Mouse (Mus musculus) kidney, postnatal 0 days (tissue): ENCODE results near the gene Slc5a5. TPM values are rescaled to one million over a fixed set of nuclear protein-coding genes. Genes with fewer than 3 reads are reported as not detected.

Experiments used
- ATAC-seq: fragments of 200-750 bp; cut with Nextera tagmentation; replicated peaks from 2 replicates; pipeline ENCODE4 v1.8.0; 2017; ENCODE audit warnings: low read depth, moderate number of reproducible peaks, moderate TSS enrichment, moderate library complexity; ENCODE audit not compliant: low FRiP score
- DNase-seq: peaks from one replicate; pipeline ENCODE4 v3.0.0-alpha.2; 2016; ENCODE audit warnings: low spot score
- H3K27ac ChIP-seq: fragments of 300-500 bp; sonication (generic); 2 replicates; pipeline ENCODE4 v1.5.1; 2014; ENCODE audit warnings: mild to moderate bottlenecking
- H3K27me3 ChIP-seq: fragments of 300-500 bp; sonication (generic); 2 replicates; pipeline ENCODE4 v1.6.1; 2014; ENCODE audit warnings: low read length, mixed read lengths; ENCODE audit not compliant: insufficient read depth
- H3K36me3 ChIP-seq: fragments of 300-500 bp; sonication (generic); 2 replicates; pipeline ENCODE4 v1.6.1; 2014; ENCODE audit warnings: low read length, mixed read lengths; ENCODE audit not compliant: insufficient read depth
- H3K4me1 ChIP-seq: fragments of 300-500 bp; sonication (generic); replicated peaks from 2 replicates; pipeline ENCODE4 v1.6.1; 2014; ENCODE audit warnings: antibody characterized with exemption, low read length, mixed read lengths; ENCODE audit not compliant: insufficient read depth
- H3K4me2 ChIP-seq: fragments of 300-500 bp; sonication (generic); 2 replicates; pipeline ENCODE4 v1.6.1; 2014; ENCODE audit warnings: mild to moderate bottlenecking, low read length, moderate library complexity, mixed read lengths
- H3K4me3 ChIP-seq: fragments of 300-500 bp; sonication (generic); replicated peaks from 2 replicates; pipeline ENCODE4 v1.5.1; 2014; ENCODE audit warnings: low read depth, low read length
- H3K9ac ChIP-seq: fragments of 300-500 bp; sonication (generic); 2 replicates; pipeline ENCODE4 v1.6.1; 2014; ENCODE audit warnings: low read depth, low read length
- H3K9me3 ChIP-seq: fragments of 300-500 bp; sonication (generic); replicated peaks from 2 replicates; pipeline ENCODE4 v1.6.1; 2016; ENCODE audit warnings: low read length, inconsistent platforms, mixed read lengths
- CTCF ChIP-seq: IDR thresholded peaks from 2 replicates; pipeline ENCODE4 v1.5.1; 2016; ENCODE audit warnings: antibody characterized with exemption, low read depth, mild to moderate bottlenecking, moderate library complexity
- WGBS: fragments of 180-500 bp; shearing (Covaris S2); extraction: QIAGEN DNeasy Blood & Tissue Kit; methylation state at CpG from one replicate; pipeline ENCODE4 v1.1.7; 2014; 5-methylcytosine and 5-hydroxymethylcytosine counted together
- polyA plus RNA-seq: library from polyadenylated mRNA; unstranded; fragments of >200 nt; fragmentation: Nextera tagmentation; extraction: Ambion mirVana; gene quantifications from 2 replicates; pipeline ENCODE4 v1.2.1, GENCODE M21; 2015

The Slc5a5 gene
- polyA plus RNA-seq, 1 experiment from 2014 or later, result 0.11 TPM

DNA sequence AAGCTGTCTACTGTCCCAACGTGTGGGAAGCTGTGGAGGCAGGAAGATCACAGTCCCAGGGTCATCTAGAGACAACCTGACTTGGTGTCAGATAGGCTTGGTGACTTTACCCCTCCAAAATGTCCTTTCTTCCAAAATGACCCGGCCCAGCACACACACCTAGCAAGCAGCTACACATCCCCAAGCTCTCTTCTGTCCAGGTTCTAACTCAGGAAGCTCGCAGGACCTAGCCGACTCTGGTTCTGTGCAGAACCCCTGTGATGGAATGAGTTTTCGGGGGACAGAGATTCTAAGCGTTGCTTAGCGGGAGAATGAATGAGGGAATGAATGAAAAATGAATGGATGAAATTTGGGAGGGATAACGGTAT lies 12.9 kb upstream of the Slc5a5 start:
- Histone ChIP-seq H3K4me2 (peak overlapping the region; percentile 96), H3K4me3 (peak overlapping the region; percentile 66), H3K9ac (peak overlapping the region; percentile 85), H3K9me3 (no peaks in the 10 kb centered on the region), H3K27me3 (no peaks in the 10 kb centered on the region), H3K4me1 (peaks cover 6% of the 10 kb centered on the region; the same call in 1 of the 2 replicates), H3K27ac (no peak overlapping the region), H3K36me3 (no peaks in the 10 kb centered on the region)
- WGBS, result 15% methylated on average over 8 of the region's 8 CpGs
- DNase-seq (no peak), ATAC-seq (peak; percentile 18; the same call in 1 of the 2 replicates)
- TF ChIP-seq CTCF, result no peak

- H3K4me1 ChIP-seq, result peaks cover 6% of the 10 kb centered on the region; the same call in 1 of the 2 replicates
- WGBS, result 50% methylated on average over 4 of the region's 4 CpGs
- ATAC-seq (no peak), DNase-seq (peak; percentile 58)
- H3K36me3 ChIP-seq, result no peaks in the 10 kb centered on the region
- no peak for TF ChIP-seq CTCF
- H3K9me3 ChIP-seq, result no peaks in the 10 kb centered on the region
- no peaks in the 10 kb centered on the region for H3K27me3 ChIP-seq
- no peak overlapping the region for H3K4me3 ChIP-seq
- H3K27ac ChIP-seq, result no peak overlapping the region
- no peak overlapping the region for H3K4me2 ChIP-seq
- no peak overlapping the region for H3K9ac ChIP-seq
Observed at GRCm38 (mm10) chr8:70904532-70904931, 12.0 kb upstream of the Slc5a5 start.

DNA sequence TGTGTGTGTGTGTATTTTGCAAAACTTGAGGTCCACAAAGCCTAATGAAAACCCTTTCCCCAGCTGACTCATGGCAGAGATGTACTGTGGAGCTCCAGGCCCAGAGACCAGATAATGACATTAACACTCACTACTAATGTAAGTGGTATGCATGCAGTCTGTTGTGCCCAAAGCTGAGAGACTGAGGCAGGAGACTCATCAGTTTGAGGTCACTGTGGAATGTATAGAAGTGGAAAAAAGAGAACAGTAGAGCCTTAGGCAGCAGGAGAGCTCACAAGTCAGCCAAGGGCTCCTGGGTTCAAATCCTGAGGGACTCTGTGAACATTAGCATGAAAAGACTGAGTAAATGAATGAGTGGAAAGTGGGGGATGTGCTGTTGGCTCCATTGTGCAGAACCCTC lies 11.0 kb upstream of the Slc5a5 start:
- DNase-seq (no peak), ATAC-seq (no peak)
- no peaks in the 10 kb centered on the region for H3K36me3 ChIP-seq
- no peaks in the 10 kb centered on the region for H3K27me3 ChIP-seq
- no peak overlapping the region for H3K4me3 ChIP-seq
- no peak for TF ChIP-seq CTCF
- H3K4me2 ChIP-seq, result no peak overlapping the region
- peaks cover 6% of the 10 kb centered on the region; the same call in 1 of the 2 replicates for H3K4me1 ChIP-seq
- no peak overlapping the region for H3K9ac ChIP-seq
- H3K27ac ChIP-seq, result no peak overlapping the region
- no peaks in the 10 kb centered on the region for H3K9me3 ChIP-seq

DNA sequence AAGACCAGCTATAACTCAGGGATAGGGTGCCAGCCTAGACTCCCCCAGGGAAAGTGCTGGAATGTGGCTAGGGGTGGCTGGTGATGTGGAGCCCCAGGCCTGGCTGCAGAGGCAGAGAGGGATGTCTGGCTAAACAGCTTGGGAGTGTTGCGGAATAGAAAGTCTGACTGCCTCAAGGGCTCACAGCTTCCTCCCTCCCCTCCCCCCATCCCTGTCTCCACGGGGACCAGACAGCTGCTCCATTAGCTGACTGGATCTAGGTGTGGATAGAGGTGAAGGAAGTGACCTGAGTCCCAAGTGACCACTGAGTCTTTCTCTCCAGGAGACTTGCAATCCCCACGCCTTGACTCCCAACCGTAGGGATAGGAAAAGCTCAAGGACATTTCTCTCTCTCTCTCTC lies 10.6 kb upstream of the Slc5a5 start:
- Histone ChIP-seq H3K27me3 (no peaks in the 10 kb centered on the region), H3K4me2 (no peak overlapping the region), H3K9me3 (no peaks in the 10 kb centered on the region), H3K9ac (no peak overlapping the region), H3K4me3 (no peak overlapping the region), H3K4me1 (peaks cover 10% of the 10 kb centered on the region), H3K36me3 (no peaks in the 10 kb centered on the region), H3K27ac (no peak overlapping the region)
- WGBS, result 67% methylated on average over 3 of the region's 4 CpGs
- no peak for TF ChIP-seq CTCF
- DNase-seq, result no peak
- no peak for ATAC-seq

- no peak overlapping the region for H3K4me3 ChIP-seq
- no peak for TF ChIP-seq CTCF
- no peaks in the 10 kb centered on the region for H3K9me3 ChIP-seq
- no peaks in the 10 kb centered on the region for H3K27me3 ChIP-seq
- H3K4me2 ChIP-seq, result no peak overlapping the region
- H3K36me3 ChIP-seq, result no peaks in the 10 kb centered on the region
- H3K9ac ChIP-seq, result no peak overlapping the region
- H3K4me1 ChIP-seq, result peaks cover 11% of the 10 kb centered on the region
- ATAC-seq (no peak), DNase-seq (no peak)
- WGBS, result 28% methylated on average over 5 of the region's 5 CpGs
- H3K27ac ChIP-seq, result no peak overlapping the region
Observed at GRCm38 (mm10) chr8:70902211-70902610, 9.7 kb upstream of the Slc5a5 start.

DNA sequence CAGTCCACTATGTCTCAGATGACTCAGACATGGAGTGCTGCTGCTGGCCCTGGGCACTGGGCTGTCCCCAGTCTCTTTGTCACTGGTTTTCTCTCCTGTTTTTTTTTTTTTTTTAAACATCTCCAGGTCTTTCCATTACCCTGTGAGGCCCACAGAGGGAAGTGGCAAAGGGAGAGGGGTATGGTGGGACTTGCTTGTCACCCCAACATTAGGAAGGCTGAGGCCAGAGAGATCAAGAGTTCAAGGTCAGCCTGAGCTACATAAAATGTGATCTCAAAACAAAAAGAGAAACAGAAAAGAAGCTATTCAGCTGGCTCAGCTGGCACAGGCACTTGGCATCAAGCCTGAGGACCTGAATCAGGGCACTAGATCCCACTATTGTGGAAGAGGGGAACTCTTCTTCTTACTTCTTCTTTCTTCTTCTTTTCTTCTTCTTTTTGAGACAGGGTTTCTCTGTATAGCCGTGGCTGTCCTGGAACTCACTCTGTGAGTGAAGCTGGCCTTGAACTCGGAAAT lies 8.4 kb upstream of the Slc5a5 start:
- H3K36me3 ChIP-seq, result no peaks in the 10 kb centered on the region
- no peak for ATAC-seq
- no peak for DNase-seq
- no peaks in the 10 kb centered on the region for H3K27me3 ChIP-seq
- H3K4me1 ChIP-seq, result peaks cover 10% of the 10 kb centered on the region
- no peak for TF ChIP-seq CTCF
- WGBS, result 80% methylated on average over 2 of the region's 2 CpGs
- no peak overlapping the region for H3K9ac ChIP-seq
- no peaks in the 10 kb centered on the region for H3K9me3 ChIP-seq
- H3K27ac ChIP-seq, result no peak overlapping the region
- H3K4me3 ChIP-seq, result no peak overlapping the region
- H3K4me2 ChIP-seq, result no peak overlapping the region

DNA sequence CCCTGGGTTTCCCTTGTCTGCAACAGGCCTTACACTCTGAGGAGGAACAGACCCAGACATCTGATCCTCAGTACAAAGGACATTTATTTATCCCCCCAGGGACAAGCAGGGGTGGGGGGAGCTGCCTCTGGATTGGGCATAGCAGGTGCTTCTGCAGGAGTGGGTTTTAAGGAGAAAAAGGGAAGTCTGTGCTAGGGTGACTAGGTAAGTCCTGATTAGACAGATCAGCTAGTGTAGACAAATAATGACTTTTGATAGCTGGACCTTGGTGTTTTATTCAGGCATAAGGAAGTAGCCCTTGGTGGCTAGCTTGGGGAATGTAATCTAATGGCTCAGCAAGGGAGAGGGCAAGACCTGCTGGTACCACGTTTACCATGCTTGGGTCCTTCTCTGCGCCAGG lies 6.7 kb upstream of the Slc5a5 start:
- no peaks in the 10 kb centered on the region for H3K27me3 ChIP-seq
- H3K4me1 ChIP-seq, result peaks cover 10% of the 10 kb centered on the region
- WGBS, result 81% methylated on average over 2 of the region's 2 CpGs
- peaks cover 9% of the 10 kb centered on the region for H3K36me3 ChIP-seq
- ATAC-seq, result no peak
- H3K4me3 ChIP-seq, result no peak overlapping the region
- no peak overlapping the region for H3K27ac ChIP-seq
- no peak overlapping the region for H3K4me2 ChIP-seq
- no peak for DNase-seq
- H3K9ac ChIP-seq, result no peak overlapping the region
- H3K9me3 ChIP-seq, result no peaks in the 10 kb centered on the region
- no peak for TF ChIP-seq CTCF
